Mouse (Mus musculus): ENCODE data around the gene Cdk6.
A peak's percentile ranks its signal among the peaks of the same experiment; 100 is the strongest.
"Not testable (repeated sequence)": the region's sequence is repeated elsewhere in the genome, so short reads cannot be mapped to it uniquely, and the experiment has no call there.

The Cdk6 gene

GRCm38 (mm10) chr5:3380692-3381233 lies 39.5 kb downstream of the Cdk6 start:
- DNase-seq (ENCODE audit: low spot score), result no peak

DNA sequence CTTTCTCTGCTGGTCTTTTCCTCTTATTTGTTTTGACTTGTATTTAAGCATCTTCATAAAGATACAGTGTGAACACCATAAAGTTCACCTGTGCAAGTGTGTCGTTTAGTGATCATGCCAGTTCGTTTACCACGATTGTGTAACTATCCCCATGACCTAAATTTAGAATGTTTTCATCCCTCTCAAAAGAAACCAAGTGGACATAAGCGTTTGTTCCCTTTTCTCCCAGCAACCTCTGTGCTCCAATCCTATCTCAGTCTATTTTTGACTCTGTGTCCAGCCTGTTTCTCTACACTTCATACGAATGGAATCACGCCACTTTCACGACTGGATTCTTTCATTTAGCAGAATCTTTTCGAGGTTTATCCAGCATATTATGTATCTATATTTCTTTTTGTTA lies 40.5 kb downstream of the Cdk6 start:
- DNase-seq (ENCODE audit: low spot score), result no peak

DNA sequence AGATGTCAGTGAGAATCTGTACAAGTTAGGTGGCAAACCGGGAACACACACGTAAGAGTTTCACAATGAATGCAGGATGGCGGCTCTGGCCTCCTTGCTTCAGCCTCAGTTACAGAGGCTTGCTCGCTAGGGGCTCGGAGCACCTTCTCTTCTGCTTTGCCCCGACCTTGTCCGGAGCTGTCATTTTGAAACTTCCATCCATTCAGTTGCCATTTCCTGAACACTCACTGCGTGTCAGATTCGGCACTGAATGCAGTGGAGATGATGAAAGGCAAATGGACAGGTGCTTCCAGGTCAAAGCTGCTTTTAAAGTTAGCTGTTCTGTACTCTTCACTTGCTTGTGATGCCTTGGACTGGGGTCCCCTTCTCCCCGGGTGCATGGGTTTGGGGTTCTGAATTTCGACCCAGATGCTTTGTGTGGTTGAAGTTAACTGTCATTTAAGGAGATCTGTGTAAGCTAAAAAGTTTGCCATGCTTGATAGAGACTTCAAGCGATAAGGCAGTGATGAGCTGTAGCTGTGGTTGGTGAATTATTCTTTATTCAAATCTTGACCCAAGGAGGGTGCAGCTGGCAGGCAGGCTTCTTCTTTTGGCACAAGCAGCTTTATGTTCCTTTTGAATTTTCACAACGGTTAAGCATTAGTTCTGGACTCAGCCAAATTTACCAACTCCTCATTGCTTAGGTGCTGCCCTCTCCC lies 41.2 kb downstream of the Cdk6 start:
- DNase-seq (ENCODE audit: low spot score), result no peak

GRCm38 (mm10) chr5:3383547-3383946 lies 42.3 kb downstream of the Cdk6 start:
- no peak for DNase-seq (ENCODE audit: low spot score)

DNA sequence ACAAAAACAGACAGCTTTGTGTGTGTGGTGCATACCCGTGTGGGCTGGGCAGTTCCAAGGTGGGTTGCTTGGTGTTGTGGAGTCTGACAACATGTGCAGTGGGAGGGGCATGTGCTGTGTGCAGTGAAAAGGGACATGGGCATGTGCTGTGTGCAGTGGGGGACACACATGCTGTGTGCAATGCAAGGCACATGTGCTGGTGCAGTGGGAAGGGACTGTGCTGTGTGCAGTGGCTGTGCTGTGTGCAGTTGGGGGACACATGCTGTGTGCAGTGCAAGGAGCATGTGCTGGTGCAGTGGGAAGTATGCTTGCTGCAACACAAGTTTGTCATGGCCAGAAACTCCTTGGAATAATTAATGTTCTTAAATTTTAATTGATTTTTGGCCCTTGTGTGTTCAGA lies 43.8 kb downstream of the Cdk6 start:
- DNase-seq (ENCODE audit: low spot score), result no peak

GRCm38 (mm10) chr5:3386021-3386730 lies 44.9 kb downstream of the Cdk6 start:
- no peak for DNase-seq (ENCODE audit: low spot score)

- no peak for DNase-seq (ENCODE audit: low spot score)
Observed at GRCm38 (mm10) chr5:3386731-3387087, 45.4 kb downstream of the Cdk6 start.

- DNase-seq (ENCODE audit: low spot score), result no peak
Observed at GRCm38 (mm10) chr5:3387138-3387537, 45.9 kb downstream of the Cdk6 start.

GRCm38 (mm10) chr5:3392856-3393255 lies 51.6 kb downstream of the Cdk6 start:
- DNase-seq (ENCODE audit: low spot score), result no peak

DNA sequence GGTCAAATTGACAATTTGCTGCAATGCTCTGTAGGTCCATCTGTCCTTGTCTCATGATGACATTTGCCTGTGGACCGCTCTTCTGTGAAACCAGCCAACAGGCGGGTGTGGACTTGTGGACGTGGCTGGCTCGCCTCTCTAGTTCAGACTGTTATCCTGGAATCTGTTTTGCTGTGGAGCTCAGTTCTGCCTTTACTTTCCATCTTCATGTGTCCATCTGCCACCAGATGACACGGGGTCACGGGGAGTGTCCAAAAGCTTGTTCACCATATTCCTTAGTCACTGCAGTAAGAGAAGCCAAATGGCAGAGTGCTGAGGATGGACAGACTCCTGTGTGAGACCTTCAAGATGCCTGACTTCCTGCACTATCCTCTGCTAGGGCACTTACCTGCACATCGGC lies 52.9 kb downstream of the Cdk6 start:
- no peak for DNase-seq (ENCODE audit: low spot score)

GRCm38 (mm10) chr5:3395020-3395419 lies 53.7 kb downstream of the Cdk6 start:
- DNase-seq (ENCODE audit: low spot score), result no peak

GRCm38 (mm10) chr5:3396214-3396613 lies 54.9 kb downstream of the Cdk6 start:
- no peak for DNase-seq (ENCODE audit: low spot score)

- no peak for DNase-seq (ENCODE audit: low spot score)
Observed at GRCm38 (mm10) chr5:3396910-3397575, 55.8 kb downstream of the Cdk6 start.

- DNase-seq (ENCODE audit: low spot score), result peak; percentile 45
Observed at GRCm38 (mm10) chr5:3399784-3400494, 58.7 kb downstream of the Cdk6 start.

DNA sequence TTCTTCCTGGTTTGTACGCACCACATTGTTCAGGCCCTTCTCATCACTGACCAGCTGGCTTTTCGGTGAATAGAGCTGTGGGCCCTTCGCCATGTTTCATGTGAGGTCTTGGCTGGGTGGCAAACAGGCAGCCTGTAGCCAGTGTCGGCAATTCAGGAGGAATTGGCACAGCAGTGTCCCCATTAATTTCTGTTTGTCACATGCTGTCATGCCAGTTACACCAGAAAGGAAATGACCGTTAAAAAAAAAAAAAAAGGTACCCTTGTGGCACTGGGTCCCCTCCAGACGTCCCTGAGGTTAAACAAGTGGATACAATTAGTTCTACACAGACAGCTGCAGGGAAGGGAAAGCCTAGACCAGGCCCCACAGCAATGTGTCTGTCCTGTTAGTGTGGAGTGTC lies 63.8 kb downstream of the Cdk6 start:
- DNase-seq (ENCODE audit: low spot score), result peak; percentile 19

DNA sequence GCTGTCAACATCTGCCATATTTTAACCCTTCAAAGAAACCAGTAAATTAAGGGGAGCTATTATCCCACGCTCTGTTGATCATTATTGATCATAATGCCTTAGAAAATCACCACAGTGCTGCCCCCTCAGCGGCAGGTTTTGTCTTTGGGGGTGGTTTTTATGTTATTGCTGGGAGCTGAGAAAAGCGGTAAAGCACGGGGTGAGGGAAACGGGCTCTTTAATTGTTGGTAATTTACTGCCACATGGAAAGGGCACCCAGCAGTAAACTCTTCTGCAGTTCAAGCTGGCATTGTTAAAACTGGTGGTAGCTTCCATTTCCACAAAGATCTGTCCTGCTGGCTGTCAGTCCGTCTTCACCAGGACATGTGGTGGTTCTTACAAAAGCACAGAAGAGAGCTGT lies 64.2 kb downstream of the Cdk6 start:
- DNase-seq (ENCODE audit: low spot score), result no peak

DNA sequence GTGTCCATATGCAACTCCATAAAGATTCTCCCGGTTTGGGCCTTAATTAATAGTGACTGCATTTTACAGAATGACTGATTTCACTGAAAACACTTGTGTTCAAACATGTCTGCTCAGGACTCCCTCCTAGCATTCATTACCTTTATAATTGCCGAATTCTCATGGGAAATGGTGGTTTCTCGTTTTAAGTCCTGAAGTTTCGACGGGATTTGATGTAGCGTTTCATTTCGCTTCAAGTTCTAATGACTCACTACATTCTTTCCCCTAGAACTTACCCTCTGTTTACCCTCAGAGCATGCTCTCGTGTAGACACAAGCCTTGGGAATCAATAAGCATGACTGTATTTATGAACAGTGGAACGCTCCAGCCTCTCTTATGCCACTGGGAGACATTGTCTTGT lies 66.6 kb downstream of the Cdk6 start:
- no peak for DNase-seq (ENCODE audit: low spot score)

DNA sequence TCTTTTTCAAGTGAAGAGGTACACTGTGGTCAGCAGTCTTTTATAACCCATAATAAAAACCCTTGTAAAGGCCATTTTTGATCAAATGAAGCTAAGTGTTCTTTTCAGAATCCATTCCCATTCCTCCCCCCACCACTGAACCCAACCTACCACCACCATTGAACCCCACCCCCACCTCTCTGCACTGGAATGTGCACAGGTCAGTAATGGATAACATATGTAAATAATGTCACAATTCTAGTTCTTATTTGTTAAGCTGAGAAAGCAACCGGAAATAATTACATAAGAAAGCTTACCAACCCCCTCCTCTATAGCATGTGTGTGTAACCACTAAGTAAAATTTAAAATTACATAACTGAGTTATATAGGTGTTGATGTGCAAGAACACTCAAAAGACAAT lies 76.9 kb downstream of the Cdk6 start:
- DNase-seq (ENCODE audit: low spot score), result not testable (repeated sequence)

DNA sequence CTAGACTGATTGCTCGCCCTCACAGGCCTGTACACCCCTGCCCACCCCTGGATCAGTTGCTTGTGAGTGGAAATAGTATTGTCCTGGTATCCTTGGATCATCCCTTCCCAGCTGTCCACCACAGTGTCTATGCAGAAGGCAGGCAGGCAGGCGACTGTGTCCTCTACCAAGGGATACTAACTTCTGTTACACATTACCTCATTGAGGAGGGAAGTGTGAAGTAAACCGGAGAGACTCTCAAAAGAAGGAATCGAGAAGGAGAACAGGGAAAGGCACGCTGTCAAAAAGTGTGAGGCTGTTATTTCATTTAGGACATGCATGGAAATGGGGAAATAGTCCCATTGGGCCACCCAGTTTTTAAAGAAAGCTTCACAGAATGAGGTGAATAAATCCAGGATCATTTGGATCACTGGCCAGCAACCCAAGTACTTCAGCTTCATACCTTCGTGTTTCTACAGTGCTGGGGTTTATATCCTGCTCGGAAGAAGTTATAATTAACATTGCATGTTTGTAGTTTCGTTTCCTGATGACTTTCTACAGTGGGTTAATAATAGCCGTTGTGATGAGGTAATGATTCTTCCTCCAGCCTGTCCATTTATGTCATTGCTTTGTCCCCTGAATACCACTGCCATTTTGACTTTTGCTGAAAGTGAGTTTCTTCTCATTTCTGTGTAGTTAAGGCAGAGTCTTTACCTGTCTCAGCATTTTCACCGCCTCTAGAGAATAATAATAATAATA lies 79.0 kb downstream of the Cdk6 start:
- DNase-seq (ENCODE audit: low spot score), result no peak

DNA sequence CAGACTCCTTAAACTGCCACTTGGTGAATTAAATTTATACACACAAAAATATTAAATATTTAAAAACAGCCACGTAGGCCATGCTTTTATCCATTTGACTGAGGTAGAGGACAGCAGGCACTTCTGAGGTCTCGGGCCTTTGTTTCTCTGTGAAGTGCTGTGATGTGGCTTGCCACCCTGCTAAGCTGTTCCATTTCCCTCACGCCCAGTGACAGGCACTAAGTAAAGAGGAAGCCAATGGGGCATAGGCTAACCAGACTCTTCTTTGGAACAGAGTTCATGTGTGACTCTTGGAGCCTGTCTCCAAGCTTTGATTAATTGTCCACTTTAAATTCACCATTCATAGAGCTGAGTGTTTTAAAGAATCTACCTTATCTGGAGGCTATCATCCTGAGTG lies 79.5 kb downstream of the Cdk6 start:
- DNase-seq (ENCODE audit: low spot score), result no peak

DNA sequence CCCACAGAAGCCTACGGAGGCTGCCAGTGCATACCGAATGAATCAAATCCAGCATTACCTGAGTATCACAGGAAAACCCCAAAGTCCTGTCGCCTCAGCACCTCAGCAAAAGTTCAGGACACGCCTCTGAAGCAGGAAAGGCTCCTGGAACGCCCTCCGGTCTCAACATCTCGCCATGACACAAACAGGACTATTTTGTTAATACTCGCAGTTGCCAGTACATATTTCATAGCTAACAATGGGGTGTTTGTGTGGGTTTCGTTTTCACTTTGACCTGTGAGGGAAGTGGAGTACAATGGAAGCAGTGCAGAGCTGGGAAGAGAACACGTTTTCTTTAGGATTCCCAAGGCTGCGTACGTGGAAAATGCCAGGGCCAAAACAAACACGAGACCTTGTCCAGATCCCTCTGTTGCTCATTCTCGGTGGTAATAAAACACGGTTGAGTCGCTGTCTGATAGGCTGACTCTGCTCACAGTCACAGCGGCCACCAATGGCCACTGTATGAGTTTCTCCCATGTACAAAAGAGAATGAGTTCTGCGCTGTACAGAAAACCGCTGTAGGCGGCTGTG lies 91.9 kb downstream of the Cdk6 start:
- not testable (repeated sequence) for DNase-seq (ENCODE audit: low spot score)
